Mouse (Mus musculus) stomach, embryonic 16.5 days (tissue): ENCODE data around the gene Acp1. TPM values are rescaled to one million over a fixed set of nuclear protein-coding genes. Genes with fewer than 3 reads are reported as not detected.

ENCODE experiments used
- ATAC-seq: fragments of 200-750 bp; cut with Nextera tagmentation; 2 replicates; pipeline ENCODE4 v1.8.0; 2017; ENCODE audit warnings: moderate number of reproducible peaks, moderate TSS enrichment; ENCODE audit not compliant: insufficient read depth, low FRiP score
- H3K27ac ChIP-seq: fragments of 300-500 bp; sonication (generic); 2 replicates; pipeline ENCODE4 v1.5.1; 2014; ENCODE audit warnings: low read length
- H3K27me3 ChIP-seq: fragments of 300-500 bp; sonication (generic); 2 replicates; pipeline ENCODE4 v1.6.1; 2014; ENCODE audit warnings: low read length, control low read depth, mixed read lengths; ENCODE audit not compliant: control insufficient read depth, insufficient read depth
- H3K36me3 ChIP-seq: fragments of 300-500 bp; sonication (generic); 2 replicates; pipeline ENCODE4 v1.6.1; 2014; ENCODE audit warnings: low read length; ENCODE audit not compliant: control insufficient read depth, insufficient read depth
- H3K4me1 ChIP-seq: fragments of 300-500 bp; sonication (generic); 2 replicates; pipeline ENCODE4 v1.6.1; 2014; ENCODE audit warnings: low read length, control low read depth, mixed read lengths; ENCODE audit not compliant: control insufficient read depth, insufficient read depth
- H3K4me2 ChIP-seq: fragments of 300-500 bp; sonication (generic); 2 replicates; pipeline ENCODE4 v1.6.1; 2014; ENCODE audit warnings: low read depth, low read length, mixed read lengths
- H3K4me3 ChIP-seq: fragments of 300-500 bp; sonication (generic); replicated peaks from 2 replicates; pipeline ENCODE4 v1.5.1; 2014; ENCODE audit warnings: mild to moderate bottlenecking, low read length
- H3K9ac ChIP-seq: fragments of 300-500 bp; sonication (generic); 2 replicates; pipeline ENCODE4 v1.6.1; 2014; ENCODE audit warnings: low read length
- H3K9me3 ChIP-seq: fragments of 300-500 bp; sonication (generic); replicated peaks from 2 replicates; pipeline ENCODE4 v1.6.1; 2016; ENCODE audit warnings: low read length, control low read depth; ENCODE audit not compliant: control insufficient read depth
- WGBS: fragments of 180-500 bp; shearing (Covaris S2); extraction: QIAGEN DNeasy Blood & Tissue Kit; methylation state at CpG from one replicate; pipeline ENCODE4 v1.1.7; 2014; 5-methylcytosine and 5-hydroxymethylcytosine counted together
- polyA plus RNA-seq: library from polyadenylated mRNA; unstranded; fragments of >200 nt; fragmentation: Nextera tagmentation; extraction: Ambion mirVana; gene quantifications from 2 replicates; pipeline ENCODE4 v1.2.1, GENCODE M21; 2015

Acp1 gene
- polyA plus RNA-seq, 1 experiment from 2014 or later = 149 TPM

GRCm38 (mm10) chr12:30851871-30852270, 59.5 kb downstream of the Acp1 start:
- no peak overlapping the region for H3K9ac ChIP-seq
- no peaks in the 10 kb centered on the region for H3K27me3 ChIP-seq
- H3K27ac ChIP-seq = no peak overlapping the region
- H3K9me3 ChIP-seq = no peaks in the 10 kb centered on the region
- no peaks in the 10 kb centered on the region for H3K36me3 ChIP-seq
- no peak for ATAC-seq
- H3K4me3 ChIP-seq = no peak overlapping the region
- 80% methylated on average over 6 of the region's 6 CpGs for WGBS
- peaks cover 3% of the 10 kb centered on the region; the same call in 1 of the 2 replicates for H3K4me1 ChIP-seq
- no peak overlapping the region for H3K4me2 ChIP-seq

- H3K4me2 ChIP-seq = no peak overlapping the region
- H3K9ac ChIP-seq = no peak overlapping the region
- H3K4me1 ChIP-seq = peaks cover 3% of the 10 kb centered on the region; the same call in 1 of the 2 replicates
- no peaks in the 10 kb centered on the region for H3K36me3 ChIP-seq
- ATAC-seq = peak; percentile 40; the same call in 1 of the 2 replicates
- H3K27ac ChIP-seq = no peak overlapping the region
- no peaks in the 10 kb centered on the region for H3K27me3 ChIP-seq
- H3K9me3 ChIP-seq = no peaks in the 10 kb centered on the region
- H3K4me3 ChIP-seq = no peak overlapping the region
- WGBS = 19% methylated on average over 2 of the region's 2 CpGs
Measured at GRCm38 (mm10) chr12:30850902-30851301, 60.5 kb downstream of the Acp1 start.

GRCm38 (mm10) chr12:30848521-30848920, 62.9 kb downstream of the Acp1 start:
- Histone ChIP-seq H3K9ac (no peak overlapping the region), H3K9me3 (no peaks in the 10 kb centered on the region), H3K4me3 (no peak overlapping the region), H3K27ac (no peak overlapping the region), H3K4me2 (no peak overlapping the region), H3K4me1 (peaks cover 3% of the 10 kb centered on the region; the same call in 1 of the 2 replicates), H3K27me3 (no peaks in the 10 kb centered on the region), H3K36me3 (no peaks in the 10 kb centered on the region)
- WGBS = 34% methylated on average over 1 of the region's 1 CpGs
- ATAC-seq = peak; percentile 71; the same call in 1 of the 2 replicates

Other genes starting within 250 kb of the Acp1 start
- 1.3 and 1.6 TPM in 2 replicates for gene Alkal2, start 27.3 kb downstream of the Acp1 start, polyA plus RNA-seq
- gene Sh3yl1, start 79 bp upstream of the Acp1 start, polyA plus RNA-seq = 29.7 and 33.1 TPM in 2 replicates
- gene Fam110c, start 162.3 kb upstream of the Acp1 start, polyA plus RNA-seq = 11.4 and 12.9 TPM in 2 replicates